Mouse (Mus musculus) megakaryocyte, embryonic 14.5 days (primary cell): ENCODE measurements around the gene Pla2g12a.

ENCODE experiments used
- FLI1 ChIP-seq: IDR thresholded peaks from 2 replicates; pipeline ENCODE4 v1.6.1; 2012; ENCODE audit warnings: low read length, inconsistent platforms, mixed read lengths
- GATA1 ChIP-seq: IDR thresholded peaks from 3 replicates; pipeline ENCODE4 v1.6.1; 2012; ENCODE audit warnings: mixed read lengths, low read length, inconsistent platforms, borderline replicate concordance

DNA sequence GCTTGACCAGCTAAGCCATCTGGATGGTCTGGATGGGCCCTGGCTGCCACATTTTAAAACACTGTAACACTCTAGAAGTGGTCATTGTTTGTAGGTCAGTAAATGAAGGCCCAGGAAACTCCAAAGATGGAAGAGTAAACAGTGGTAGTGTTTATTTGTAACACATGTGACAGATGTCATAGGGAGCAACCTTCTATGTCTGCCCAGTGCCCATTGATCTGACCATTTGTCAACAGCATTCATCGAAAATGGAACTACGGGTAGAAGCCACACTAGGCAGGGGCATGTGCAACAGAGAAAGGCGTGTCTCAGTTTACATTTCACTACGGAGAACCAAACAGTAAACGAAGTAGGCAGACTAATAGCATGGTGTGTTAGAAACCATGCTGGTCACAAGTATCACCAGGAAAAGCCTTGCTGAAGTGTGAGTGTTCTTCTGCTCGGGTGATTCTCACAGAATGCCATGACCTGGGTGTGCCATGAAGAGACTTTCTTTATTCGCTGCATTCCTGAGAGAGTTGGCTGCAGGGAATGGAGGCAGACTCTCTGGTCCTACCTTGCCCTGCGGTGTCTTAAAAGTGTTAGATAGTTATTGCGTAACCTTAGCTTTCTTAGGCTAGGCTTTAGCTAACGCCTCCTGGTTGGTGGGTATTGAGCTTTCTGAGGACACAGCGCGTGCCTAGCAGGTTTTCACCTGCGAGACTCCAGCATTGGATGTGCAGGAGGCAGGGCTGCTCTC, 9.5 kb downstream of the Pla2g12a start:
- TF ChIP-seq GATA1 (no peak), FLI1 (no peak)
